Mouse (Mus musculus): ENCODE data around the gene Rbm20.

The Rbm20 gene

DNA sequence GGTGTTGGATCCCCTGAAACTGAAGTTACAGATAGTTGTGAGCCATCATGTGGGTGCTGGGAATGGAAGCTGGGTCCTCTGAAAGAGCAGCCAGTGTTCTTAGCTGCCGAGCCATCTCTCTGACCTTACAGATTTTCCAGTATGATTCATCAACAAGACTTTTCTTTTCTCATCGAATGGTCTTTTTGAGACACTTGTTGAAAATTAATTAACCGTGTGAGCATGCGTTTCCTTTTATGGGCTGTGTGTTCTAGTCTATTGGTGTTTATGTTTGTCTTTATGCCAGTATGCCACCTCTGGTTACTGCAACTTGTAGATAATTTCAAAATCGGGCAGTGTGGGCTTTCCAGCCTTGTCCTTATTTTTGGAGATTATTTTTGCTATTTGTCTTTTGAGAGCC lies 45.1 kb downstream of the Rbm20 start:
- no peak for DNase-seq (ENCODE audit: low spot score)

DNA sequence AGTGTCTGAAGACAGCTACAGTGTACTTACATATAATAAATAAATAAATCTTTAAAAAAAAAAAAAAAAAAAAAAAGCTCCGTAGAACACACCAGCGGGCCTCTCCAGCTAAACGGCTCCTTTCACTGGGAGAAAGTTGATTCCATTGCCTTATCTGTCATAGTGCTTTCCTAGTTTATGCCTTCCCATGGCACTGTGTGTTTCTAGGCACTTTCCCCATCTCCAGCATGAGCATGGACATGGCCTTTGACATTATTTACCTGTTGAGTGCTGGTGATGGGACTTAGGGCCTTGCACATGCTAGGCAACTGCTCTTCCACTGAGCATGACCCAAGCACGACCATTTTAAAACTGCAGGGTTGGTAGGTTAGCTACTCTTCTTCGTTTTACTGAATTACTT lies 46.9 kb downstream of the Rbm20 start:
- no peak for DNase-seq (ENCODE audit: low spot score)

DNA sequence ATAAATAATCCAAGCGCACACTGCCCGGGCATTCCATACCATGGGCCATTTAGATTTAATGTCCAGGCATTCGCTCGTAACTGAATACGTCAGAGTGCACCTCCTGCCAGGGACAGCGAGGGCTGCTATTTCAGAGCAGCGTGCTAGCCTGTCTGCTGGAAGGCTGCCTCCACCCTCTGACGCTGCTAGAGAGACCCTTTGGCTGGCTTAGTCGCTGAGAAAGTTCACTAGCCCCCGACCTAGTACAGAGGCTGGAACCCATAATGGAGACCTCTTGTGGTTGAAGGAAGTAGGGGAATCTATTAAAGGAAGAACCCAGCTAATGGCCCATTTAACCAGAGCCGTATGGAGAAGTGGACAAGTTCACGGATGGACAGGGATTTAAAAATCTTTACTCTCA lies 49.2 kb downstream of the Rbm20 start:
- DNase-seq (ENCODE audit: low spot score): no peak

DNA sequence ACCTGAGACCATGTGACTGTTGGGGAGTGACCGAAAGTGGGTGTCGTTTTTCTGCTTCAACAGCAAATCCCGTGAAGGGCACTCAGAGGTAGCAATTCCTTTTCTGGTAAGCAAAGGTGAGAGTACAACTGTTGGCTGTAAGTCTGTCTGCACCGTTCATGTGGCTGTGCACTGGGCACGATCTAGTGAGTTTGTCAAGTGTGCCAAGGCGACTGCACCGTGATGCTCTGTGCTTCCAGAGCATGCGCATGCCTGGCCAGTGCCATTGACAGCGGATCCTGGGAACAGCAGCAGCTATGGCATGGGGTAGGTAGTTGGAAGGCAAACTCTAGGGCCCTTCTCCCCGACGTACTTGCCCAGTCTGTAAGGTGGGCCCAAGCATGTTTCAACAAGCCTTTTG lies 49.6 kb downstream of the Rbm20 start:
- DNase-seq (ENCODE audit: low spot score): no peak

DNA sequence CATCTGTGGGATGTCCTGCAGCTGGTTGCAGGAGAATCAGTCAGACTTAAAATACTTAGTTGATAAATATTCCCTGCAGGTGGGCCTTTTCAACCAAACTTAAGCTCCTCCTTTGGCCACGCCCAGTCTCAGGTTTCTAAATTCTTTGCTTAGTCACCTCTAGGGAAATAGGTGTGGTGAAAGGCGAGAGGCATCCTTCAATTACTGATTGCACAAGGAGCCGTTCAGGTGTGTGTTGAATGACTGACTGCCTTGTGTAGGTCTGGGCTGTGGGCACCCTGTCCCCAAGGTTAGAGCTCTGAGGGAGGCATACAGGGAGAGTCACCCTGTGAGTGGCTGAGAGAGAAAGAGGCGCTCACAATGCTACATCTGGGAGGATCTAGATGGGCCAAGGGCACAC lies 50.2 kb downstream of the Rbm20 start:
- no peak for DNase-seq (ENCODE audit: low spot score)

DNA sequence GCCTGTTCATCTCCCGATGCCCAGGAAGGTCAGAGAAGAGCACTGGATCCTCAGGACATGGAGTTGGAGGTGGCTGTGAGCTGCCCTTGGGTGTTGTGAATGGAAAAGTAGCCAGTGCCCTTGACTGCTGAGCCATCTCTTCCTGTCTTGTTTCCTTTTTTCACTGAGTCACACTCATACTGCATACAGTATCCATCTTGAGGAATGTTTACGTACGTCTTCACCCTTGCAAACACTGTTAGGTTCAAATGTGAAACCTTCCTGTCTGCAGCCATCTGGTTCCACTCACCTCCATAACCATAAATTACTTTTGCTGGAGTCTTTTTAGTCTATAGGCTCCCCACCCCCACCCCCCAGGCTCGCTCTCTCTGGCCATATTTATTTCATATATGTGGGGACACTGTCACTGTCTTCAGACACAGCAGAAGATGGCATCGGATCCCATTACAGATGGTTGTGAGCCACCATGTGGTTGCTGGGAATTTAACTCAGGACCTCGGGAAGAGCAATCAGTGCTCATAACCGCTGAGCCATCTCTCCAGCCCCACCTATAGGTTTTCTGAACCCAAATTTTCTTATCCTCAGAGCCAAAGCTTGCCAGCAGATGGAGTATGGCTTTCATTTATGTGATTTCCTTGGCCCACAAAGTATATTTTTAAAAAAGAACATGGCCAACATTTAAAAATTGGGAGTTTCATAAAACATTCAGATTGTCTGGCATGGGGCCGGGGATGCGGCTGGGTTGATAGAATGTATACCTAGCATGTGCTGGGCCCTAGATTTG lies 51.0 kb downstream of the Rbm20 start:
- no peak for DNase-seq (ENCODE audit: low spot score)

DNA sequence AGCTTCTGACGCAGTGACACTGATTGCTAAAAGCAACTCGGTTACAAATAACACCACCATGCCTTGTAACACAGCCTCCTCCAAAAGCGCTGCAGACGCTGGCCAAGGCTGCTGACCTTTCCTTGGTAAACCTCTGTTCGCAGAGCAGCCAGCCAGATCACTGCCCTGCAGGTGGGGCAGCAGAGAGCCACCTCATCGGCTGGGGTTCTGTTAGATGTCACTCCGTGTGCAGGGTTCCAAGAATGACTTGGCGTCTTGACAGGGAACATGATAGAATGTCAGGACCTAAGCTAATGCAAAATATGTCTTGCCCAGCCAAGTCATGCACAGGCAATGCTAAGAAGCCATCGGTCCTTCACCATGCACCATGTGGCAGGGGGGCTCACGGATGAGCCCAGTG lies 52.8 kb downstream of the Rbm20 start:
- no peak for DNase-seq (ENCODE audit: low spot score)

DNA sequence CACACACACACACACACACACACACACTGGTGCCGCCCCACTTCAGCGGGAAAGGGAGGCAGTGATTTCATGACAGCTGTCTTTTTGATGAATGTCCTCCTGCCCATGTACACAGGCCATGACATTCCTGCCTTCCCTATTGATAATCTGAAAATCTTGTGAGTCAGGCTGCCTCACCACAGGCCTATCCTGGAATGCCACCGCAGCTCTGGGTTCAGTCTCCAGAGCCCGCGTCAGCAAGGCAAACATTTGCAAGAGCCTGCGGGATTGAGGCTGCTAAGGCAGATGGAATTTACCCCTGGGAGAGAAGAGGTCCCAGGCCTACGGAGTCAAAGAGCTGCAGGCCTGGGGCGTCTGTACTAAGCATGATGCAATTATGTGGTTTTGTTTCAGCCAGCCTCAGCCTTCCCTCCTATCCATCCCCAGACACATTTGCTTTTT lies 54.7 kb downstream of the Rbm20 start:
- DNase-seq (ENCODE audit: low spot score): no peak

DNA sequence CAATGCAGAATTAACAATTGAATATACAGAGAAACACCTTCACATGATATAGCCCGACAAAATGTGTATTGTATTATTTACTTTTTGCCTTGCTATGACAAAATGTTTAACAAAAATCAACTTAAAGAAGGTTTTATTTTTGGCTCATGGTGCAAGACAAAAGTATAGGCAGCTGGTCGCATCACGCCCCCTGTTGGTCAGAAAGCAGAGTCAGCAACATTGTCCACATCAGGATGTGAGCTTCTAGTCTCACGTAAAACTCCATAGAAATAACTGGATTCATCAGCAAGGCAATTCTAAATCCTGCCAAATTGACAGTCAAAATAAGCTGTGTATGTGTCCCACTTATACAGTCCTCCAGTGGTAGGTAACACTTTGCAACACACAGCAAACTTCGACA lies 57.7 kb downstream of the Rbm20 start:
- DNase-seq (ENCODE audit: low spot score): no peak

DNA sequence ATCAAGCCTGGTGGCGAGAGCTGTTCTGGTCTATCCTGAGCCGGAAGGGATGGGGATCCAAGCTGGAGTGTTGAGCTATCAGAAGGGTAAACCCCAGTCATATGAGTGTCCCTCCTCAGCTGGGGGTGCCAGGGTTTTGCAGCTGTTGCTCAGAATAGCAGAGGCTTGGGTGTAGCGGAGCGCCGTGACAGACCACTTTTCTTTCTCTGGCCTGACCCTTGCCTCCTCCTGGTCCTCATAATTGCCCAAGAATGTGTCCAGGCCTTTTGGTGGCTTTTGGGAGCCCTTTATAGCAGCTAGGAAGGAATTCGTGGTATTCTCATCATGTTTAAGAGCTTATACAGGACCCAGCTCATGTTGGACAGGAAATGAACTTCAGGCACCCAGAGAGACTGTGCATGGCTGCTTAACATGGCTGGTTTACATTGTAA lies 61.6 kb downstream of the Rbm20 start:
- no peak for DNase-seq (ENCODE audit: low spot score)

DNA sequence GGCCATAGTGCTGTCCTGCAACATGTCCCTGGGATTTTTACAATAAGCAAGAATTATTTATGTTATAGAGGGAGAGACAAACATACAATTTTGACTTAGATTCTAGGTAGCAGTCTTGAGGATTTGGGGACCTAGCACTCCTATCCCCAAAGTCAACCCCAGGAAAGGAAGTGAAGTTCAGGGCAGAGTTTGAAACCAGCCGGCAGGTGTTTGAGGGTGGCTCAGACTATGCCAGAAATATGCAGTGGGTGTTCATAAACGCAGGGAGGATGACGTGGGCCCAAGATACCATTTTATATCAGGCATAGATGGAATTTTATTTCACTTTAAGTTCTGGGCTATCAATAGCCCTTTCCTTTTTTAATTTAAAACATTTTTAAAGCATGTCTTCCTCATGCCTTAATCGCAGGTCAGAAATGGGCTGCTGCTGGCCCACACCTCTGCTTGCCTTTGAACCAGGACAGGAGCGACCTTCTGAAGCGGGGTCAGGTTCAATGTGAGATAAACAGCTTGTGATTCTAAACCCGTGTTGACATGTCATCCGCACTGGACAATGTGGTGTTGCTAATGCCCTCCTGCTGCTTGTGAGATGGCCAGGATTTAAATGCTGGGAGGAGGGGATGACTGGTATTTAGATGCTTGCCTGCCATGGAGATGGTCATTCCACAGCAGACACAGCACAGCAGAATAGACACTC lies 62.6 kb downstream of the Rbm20 start:
- no peak for DNase-seq (ENCODE audit: low spot score)

DNA sequence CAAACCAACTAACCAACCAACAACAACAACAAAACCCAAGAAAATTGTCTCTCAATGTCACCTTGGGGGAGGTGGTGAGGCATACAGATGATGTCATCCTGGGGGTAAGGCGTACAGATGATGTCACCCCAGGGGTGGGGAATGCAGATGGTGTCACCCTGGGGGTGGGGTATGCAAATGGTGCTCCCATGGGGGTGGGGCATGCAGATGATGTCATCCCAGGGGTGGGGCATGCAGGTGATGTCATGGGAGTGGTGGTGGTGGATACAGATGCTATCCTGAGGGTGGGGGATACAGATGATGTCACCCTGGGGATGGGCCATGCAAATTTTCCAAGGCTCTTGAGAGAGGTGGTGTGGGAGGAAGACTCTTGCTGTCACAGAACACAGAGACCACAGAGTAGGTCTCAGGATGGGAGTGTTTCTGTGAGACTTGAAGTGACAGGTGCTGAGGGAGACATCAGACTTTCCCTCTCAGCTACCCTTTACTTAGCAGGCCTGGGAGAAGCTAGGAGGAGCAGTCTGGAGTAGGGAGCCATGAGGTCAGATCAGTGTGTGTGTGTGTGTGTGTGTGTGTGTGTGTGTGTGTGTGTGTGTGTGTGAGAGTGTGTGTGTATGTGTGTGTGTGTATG lies 63.8 kb downstream of the Rbm20 start:
- no peak for DNase-seq (ENCODE audit: low spot score)

DNA sequence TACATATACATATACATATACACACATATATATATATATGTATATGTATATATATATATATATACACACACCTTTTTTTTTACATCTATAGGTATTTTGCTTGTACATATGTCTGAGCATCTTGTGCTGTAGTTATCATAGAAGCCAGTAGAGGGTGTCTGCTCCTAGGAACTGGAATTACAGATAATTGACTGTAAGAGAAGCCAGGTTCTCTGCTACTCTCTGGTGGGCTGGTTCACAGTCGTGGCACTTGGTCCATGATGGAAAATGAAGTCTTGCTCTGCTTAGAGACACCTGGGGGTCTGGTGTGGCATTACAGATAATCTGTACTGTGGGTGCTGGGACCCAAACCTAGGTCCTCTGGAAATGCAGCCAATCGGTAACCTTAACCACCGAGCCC lies 64.8 kb downstream of the Rbm20 start:
- DNase-seq (ENCODE audit: low spot score): no peak

DNA sequence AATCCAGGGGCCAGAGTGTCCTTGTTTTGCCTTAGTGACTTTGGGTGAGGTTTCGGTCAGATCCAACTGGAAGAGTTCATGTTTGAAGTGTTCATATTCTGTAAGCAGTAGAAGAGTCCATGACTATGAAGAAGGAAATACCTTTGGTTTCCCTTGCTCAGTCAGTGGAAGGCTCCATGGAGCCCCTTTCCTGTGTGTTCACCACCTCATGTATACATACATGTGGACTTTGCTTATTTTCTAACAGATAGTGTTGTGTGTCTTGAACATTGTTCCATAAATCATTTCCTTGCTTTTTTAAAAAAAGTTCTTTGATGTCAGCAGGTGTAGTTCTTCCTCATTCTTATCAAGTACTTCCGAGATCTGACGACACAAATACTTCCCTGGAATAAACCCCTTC lies 68.2 kb downstream of the Rbm20 start:
- DNase-seq (ENCODE audit: low spot score): no peak

DNA sequence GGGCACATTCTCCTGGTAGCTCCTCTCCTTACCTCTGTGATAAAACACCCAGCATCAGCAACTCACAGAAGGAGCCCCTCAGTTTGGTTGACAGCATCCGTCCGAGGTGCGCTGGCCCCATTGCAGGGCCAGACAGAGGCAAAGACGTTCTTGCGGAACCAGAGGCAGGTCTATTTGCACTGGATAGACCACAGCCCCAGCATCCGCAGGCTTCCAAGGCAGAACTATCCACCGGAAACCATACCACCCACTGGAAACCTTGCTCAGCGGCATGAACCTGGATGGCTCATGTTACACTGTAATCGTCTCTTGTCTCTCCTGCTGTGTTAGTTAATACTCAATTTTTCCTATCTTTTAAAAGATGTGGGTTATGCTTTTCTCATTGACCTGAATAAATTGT lies 69.0 kb downstream of the Rbm20 start:
- DNase-seq (ENCODE audit: low spot score): no peak

DNA sequence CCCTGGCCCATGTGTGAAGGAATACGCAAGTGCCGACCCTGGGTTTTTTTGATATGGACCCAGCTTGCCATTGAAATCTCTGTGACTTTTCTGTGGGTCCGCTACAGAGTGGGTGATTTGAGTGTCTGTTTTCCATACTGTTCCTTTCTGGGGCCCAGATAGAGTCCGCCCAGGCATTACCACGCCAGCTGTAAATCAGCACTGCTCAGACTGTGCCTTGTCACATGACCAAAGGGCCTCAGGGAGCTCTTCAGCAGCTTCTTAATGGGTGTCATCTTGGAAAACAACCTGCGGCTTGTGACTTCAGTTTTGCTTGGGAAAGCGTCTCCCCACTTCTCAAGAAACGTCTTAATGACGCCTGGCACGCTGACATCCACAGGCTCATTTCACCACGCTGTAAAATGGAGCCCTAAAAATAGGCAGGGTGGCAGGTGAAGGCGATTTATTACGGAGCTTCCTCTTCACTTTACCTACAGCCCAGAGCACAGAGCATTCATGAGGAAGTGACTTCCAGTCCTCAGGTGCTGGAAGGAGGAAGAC lies 71.2 kb downstream of the Rbm20 start:
- no peak for DNase-seq (ENCODE audit: low spot score)

DNA sequence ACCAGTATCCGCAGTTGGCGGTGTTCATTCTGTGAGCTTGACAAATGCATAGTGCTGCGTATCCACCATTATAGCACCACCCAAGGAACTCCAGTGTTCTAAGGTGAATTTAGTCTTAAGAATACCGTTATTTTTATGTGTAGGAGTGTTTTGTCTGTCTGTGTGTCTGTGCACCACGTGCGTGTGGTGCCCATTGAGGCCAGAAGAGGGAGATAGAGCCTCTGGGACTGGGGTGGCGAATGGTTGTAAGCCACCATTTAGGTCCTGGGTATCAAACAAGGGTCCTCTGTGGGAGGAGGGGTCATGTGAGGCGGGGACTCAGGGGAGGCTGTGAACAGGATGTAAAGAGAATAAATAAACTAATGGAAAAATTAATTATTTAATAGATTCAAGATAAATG lies 72.2 kb downstream of the Rbm20 start:
- no peak for DNase-seq (ENCODE audit: low spot score)

DNA sequence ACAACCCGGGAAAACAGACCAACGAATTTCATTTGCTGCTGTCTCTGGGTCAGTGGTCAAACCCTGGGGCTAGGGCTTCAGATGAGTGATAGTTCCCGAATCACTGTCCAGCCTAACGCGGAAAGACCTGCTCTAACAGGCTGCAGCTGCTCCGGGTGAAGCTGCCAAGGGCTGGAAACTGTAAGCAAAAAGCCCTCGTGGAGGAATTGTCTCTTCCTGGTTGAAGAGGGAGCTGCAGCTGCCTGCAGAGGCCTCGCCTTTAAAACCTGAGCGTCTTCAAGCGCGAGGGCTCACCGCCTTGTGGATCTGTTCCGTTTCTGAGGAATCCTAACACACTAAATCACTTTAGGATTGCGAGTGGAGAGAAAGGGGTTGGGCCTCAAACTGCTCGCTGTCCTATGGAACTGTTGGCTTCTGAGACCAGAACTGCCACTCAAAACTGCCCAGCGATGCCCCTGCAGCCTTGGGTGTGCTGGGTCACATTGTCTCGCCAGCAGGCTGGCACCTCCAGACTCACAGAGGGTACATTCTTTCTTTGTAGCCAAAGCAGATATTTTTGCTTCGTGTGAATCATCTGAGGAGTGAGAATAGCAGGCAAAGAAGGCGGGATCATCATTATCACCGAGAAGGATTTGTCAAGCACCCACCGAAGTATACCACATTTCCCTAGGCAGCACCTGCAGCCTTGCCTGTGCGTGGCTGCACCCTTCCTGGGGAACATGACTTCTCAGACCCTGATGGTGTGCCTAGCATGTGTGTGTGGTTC lies 74.5 kb downstream of the Rbm20 start:
- DNase-seq (ENCODE audit: low spot score): no peak

DNA sequence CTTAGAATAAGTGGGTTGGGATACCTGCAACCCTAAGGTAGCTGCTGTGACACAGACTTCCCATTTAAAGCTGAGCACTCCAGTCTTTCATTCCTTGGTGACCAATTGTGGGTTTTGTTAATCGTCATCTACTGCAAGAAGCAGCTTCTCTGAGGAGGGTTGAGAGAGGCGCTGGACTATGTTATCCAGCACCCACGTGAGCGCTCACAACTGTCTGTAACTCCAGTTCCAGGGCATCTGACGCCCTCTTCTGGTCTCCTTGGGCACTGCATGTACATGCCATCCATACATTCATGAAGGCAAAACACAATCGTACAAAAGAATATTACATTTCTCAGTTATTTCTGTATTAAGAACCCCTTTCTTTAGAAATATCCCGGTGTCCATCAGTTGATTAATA lies 75.9 kb downstream of the Rbm20 start:
- DNase-seq (ENCODE audit: low spot score): no peak

DNA sequence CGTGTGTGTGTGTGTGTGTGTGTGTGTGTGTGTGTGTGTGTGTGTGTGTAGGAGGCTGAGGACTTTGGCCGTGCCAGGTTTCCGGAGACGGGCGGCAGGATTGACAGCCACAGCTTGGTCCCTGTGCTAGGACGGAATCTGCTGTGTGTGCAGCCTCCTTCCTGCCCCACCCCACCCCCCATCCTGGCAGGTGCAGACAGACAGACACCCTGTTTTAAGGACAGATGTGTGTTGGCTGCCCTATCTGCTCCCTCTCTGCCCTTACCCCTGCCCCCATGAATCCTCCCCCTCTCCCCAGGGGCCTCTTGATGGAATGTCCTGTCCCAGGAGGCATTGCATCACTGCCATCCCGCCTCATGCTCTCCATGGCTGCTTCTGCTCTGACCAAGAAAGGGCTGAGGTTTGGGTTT lies 77.3 kb downstream of the Rbm20 start:
- DNase-seq (ENCODE audit: low spot score): no peak

DNA sequence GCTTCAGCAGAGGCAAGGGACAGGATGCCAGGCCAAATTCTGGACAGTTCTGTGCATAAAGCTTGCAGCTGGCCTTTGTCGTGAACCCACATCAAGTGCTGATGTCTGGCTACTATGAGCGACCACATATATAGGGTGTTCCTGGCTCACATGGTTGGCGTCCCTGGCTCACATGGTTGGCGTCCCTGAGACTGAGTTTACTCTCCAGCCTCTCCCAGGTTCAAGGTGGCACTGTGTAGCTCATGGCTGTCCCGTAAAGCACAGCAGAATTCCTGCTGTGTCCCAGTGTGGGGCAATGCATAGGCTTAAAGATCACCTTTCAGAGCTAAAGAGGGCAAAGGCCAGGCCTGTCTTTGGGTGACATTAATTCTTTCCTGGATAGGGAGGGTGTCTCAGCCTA lies 78.2 kb downstream of the Rbm20 start:
- DNase-seq (ENCODE audit: low spot score): no peak

DNA sequence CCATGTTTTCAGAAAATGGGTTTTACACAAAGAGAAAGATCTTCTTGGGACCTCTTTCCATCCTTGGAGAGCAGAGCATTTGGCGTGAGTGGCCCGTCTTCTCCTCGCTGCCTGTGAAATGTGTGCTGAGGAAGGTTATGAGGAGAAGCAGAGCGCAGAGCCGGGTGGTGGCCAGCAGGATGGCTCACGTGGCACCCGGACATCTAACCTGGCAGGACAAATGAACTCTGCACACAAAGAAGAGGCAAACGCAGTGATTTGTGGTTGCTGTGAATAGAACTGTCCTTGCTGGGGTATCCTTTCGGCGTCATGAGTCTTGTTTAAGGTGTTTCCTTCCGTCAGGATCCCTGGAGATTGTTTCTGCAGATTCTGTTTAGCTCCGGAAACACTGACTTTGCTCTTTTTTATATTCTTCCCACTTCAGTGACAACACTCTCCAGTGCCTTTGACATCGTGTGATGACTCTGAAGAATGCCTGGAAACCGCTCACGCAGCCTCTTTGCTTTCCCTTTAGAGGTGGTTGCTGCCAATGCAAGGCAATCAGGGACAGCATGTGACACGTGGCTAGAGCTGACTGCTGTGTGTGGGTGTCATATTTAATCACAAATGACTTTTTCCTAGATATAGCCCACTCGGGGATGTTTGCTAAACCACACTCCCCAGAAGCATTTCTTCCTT lies 80.5 kb downstream of the Rbm20 start:
- DNase-seq (ENCODE audit: low spot score): no peak

Data from urinary bladder, postnatal 25 days (tissue).